Mouse (Mus musculus): ENCODE results near the gene Fgg. TPM values are rescaled to one million over a fixed set of nuclear protein-coding genes. Genes with fewer than 3 reads are reported as not detected.

The Fgg gene
- total and polyA plus RNA-seq, 2 experiments from 2014 or later = 0.08 TPM; not detected in 1

DNA sequence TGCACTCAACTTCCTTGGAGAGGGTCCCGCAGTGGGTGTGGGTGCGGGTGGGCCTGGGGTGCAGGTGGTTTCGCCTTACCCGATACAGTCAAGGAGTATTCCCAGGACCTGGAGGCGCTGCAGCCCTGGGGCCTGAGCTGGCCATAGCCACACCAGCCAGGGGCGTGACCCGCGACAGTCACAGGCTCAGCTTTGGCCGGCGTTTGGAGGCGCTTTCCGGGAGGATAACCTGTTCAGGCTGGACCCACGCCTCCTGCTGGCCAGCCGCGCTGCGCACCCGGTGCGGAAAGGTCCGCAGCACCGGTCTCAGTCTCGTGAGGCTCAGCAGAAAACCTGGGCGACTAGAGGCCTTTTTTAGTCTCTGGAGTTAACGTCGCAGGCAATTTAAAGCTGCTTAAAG is 12.2 kb upstream of the Fgg start:
- Histone ChIP-seq H3K4me1 (ENCODE audit: insufficient read depth, low read length) (0 out of 2 replicates have a peak, but pooled peaks cover 6% of the 10 kb centered on the region), H3K4me3 (ENCODE audit: low read length) (peak overlapping the region; percentile 7; the same call in 1 of the 2 replicates), H3K36me3 (ENCODE audit: insufficient read depth, low read length) (no peaks in the 10 kb centered on the region), H3K27me3 (ENCODE audit: insufficient read depth, low read length) (no peaks in the 10 kb centered on the region), H3K9ac (replicated peaks; ENCODE audit: low read length) (no peak overlapping the region), H3K9me3 (ENCODE audit: low read length) (no peaks in the 10 kb centered on the region), H3K4me2 (ENCODE audit: low read depth, low read length) (peak overlapping the region; percentile 46), H3K27ac (no peak overlapping the region)
- peak; percentile 73 for DNase-seq (ENCODE audit: low spot score)
- peak; percentile 82 for TF ChIP-seq CTCF (IDR thresholded peaks at IDR 0.05; ENCODE audit: low read depth)
- ATAC-seq = peak; percentile 80; the same call in 1 of the 2 replicates
- WGBS = 5% methylated on average over 24 of the region's 24 CpGs

DNA sequence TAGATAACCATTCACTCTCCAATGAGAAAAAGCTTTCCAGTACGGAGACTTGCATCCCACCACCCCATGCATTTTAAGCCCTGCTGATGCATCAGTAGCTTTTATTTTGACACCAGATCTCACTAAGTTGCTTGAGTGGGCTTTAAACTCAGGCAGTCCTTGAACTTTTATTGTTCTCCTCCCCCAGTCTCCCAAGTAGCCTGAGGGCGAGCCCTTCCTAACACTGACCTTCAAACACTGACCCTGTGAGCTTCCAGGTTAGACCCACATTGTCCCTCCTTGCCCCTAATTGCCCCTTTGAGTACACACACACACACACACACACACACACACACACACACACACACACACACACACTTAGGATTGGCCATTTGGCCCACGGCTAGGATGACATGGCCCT is 10.9 kb upstream of the Fgg start:
- no peaks in the 10 kb centered on the region for H3K9me3 ChIP-seq (ENCODE audit: low read length)

DNA sequence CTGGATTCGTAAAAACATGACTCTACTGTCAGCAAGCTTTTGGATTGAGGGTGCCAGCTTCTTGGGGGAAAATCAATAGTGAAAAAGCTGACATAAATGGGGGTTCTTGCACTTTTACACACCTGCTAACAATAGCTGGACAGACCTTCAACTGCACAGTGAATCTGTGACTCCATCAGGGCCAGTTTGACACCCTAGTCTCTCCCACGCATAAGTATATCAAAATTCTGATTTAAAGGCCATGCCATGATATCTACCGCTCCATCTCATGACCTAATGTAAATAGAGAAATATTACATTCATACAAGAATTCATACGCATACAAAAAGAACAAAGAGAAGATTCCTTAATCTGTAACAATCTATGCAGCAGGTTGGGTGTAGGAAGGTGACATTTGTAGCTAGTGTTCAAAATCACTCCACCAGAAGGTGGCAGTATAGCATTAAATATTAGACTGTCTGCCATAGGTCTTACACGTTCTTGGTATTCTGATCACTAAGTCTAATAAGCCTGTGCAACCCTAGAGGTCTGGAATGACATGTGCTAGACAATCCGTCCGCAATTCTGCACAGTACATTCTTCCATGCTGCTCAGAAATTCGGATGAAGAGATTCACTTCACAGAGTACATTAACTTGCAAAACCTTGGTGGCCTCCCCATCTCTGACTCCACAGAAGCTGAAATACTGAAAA is 8.6 kb upstream of the Fgg start:
- Histone ChIP-seq H3K4me1 (ENCODE audit: insufficient read depth, low read length) (0 out of 2 replicates have a peak, but pooled peaks cover 6% of the 10 kb centered on the region), H3K27me3 (ENCODE audit: insufficient read depth, low read length) (no peaks in the 10 kb centered on the region), H3K27ac (no peak overlapping the region), H3K4me3 (ENCODE audit: low read length) (no peak overlapping the region), H3K9me3 (ENCODE audit: low read length) (no peaks in the 10 kb centered on the region), H3K4me2 (ENCODE audit: low read depth, low read length) (no peak overlapping the region), H3K36me3 (ENCODE audit: insufficient read depth, low read length) (no peaks in the 10 kb centered on the region), H3K9ac (replicated peaks; ENCODE audit: low read length) (no peak overlapping the region)
- peak; percentile 95 for DNase-seq (ENCODE audit: low spot score)
- ATAC-seq = peak; percentile 90
- 30% methylated on average over 8 of the region's 8 CpGs for WGBS
- TF ChIP-seq CTCF (IDR thresholded peaks at IDR 0.05; ENCODE audit: low read depth) = peak; percentile 81

More for the DNA sequence above, 10.9 kb upstream of the Fgg start:
- WGBS = 79% methylated on average over 3 of the region's 3 CpGs
- Histone ChIP-seq H3K27me3 (ENCODE audit: insufficient read depth, low read length) (no peaks in the 10 kb centered on the region), H3K4me2 (ENCODE audit: low read depth, low read length) (no peak overlapping the region), H3K9ac (replicated peaks; ENCODE audit: low read length) (no peak overlapping the region), H3K4me3 (ENCODE audit: low read length) (no peak overlapping the region), H3K27ac (no peak overlapping the region), H3K4me1 (ENCODE audit: insufficient read depth, low read length) (0 out of 2 replicates have a peak, but pooled peaks cover 6% of the 10 kb centered on the region), H3K36me3 (ENCODE audit: insufficient read depth, low read length) (no peaks in the 10 kb centered on the region)
- TF ChIP-seq CTCF (IDR thresholded peaks at IDR 0.05; ENCODE audit: low read depth) = no peak
- no peak for ATAC-seq
- DNase-seq (ENCODE audit: low spot score) = no peak

DNA sequence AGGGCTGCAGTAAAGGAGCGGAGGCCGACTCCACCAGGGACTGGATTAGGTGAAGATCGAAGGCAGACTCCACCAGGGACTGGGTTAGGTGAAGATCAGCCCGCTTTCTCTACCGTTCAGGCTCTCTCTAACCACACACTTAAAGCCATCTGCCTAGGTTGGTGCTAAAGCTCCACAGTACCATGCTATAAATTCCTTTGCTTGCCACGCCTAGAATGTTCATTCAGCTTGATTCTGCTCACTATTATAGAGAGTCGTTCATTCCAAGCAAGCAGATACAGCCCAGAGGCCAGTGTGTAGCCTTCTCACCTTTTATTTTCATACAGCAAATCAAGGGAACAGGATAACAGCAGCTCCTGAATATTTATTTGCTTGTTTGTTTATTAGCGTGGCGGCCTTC is 7.5 kb upstream of the Fgg start:
- no peaks in the 10 kb centered on the region for H3K36me3 ChIP-seq (ENCODE audit: insufficient read depth, low read length)
- no peaks in the 10 kb centered on the region for H3K27me3 ChIP-seq (ENCODE audit: insufficient read depth, low read length)
- TF ChIP-seq CTCF (IDR thresholded peaks at IDR 0.05; ENCODE audit: low read depth) = no peak
- ATAC-seq = no peak
- 0 out of 2 replicates have a peak, but pooled peaks cover 6% of the 10 kb centered on the region for H3K4me1 ChIP-seq (ENCODE audit: insufficient read depth, low read length)
- H3K4me2 ChIP-seq (ENCODE audit: low read depth, low read length) = no peak overlapping the region
- DNase-seq (ENCODE audit: low spot score) = no peak
- 85% methylated on average over 9 of the region's 9 CpGs for WGBS
- no peak overlapping the region for H3K9ac ChIP-seq (replicated peaks; ENCODE audit: low read length)
- no peak overlapping the region for H3K27ac ChIP-seq
- H3K9me3 ChIP-seq (ENCODE audit: low read length) = no peaks in the 10 kb centered on the region
- no peak overlapping the region for H3K4me3 ChIP-seq (ENCODE audit: low read length)

DNA sequence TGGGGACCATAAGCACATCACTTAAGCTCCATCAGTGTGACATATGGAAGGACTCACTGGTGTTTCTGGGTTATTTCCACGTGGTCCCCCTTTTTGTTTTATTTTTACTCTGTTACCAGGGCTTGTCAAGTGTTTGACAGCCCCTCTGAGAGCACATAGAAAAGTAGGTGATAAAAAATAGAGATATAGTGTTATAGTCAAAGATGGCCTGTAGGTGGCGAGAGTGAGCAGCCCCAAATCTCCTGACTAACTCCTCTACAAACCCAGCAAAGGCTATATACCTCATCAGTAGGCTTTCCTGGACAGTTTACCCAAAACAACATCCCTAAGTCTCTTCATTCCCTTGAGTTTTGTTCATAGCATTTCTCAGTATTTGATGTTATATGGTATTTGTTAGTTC is 5.3 kb upstream of the Fgg start:
- Histone ChIP-seq H3K27me3 (ENCODE audit: insufficient read depth, low read length) (no peaks in the 10 kb centered on the region), H3K4me1 (ENCODE audit: insufficient read depth, low read length) (no peaks in the 10 kb centered on the region), H3K4me2 (ENCODE audit: low read depth, low read length) (no peak overlapping the region), H3K36me3 (ENCODE audit: insufficient read depth, low read length) (no peaks in the 10 kb centered on the region), H3K9ac (replicated peaks; ENCODE audit: low read length) (no peak overlapping the region), H3K4me3 (ENCODE audit: low read length) (no peak overlapping the region), H3K27ac (no peak overlapping the region), H3K9me3 (ENCODE audit: low read length) (no peaks in the 10 kb centered on the region)
- 3% methylated on average over 2 of the region's 2 CpGs for WGBS
- ATAC-seq = no peak
- TF ChIP-seq CTCF (IDR thresholded peaks at IDR 0.05; ENCODE audit: low read depth) = peak; percentile 80
- peak; percentile 61 for DNase-seq (ENCODE audit: low spot score)

DNA sequence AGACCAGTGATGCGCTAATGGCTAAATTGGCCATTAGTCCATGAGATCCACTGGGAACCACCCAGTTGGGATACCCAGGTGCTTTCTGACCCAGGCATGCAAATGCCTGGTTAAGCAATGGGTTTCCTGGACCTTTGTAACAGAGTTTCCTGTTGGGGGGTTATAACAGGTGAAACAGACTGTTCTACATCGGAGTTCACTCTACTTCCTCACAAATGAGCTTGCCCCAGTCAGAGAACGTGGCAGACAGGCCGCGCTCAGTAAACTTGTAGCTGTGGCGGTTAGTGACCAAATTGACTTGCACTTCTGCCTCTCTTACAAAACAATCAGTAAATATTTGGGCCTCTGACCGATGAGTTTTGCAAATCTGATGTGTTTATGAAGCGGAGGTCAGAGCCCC is 4.5 kb upstream of the Fgg start:
- no peaks in the 10 kb centered on the region for H3K36me3 ChIP-seq (ENCODE audit: insufficient read depth, low read length)
- TF ChIP-seq CTCF (IDR thresholded peaks at IDR 0.05; ENCODE audit: low read depth) = no peak
- 90% methylated on average over 8 of the region's 8 CpGs for WGBS

DNA sequence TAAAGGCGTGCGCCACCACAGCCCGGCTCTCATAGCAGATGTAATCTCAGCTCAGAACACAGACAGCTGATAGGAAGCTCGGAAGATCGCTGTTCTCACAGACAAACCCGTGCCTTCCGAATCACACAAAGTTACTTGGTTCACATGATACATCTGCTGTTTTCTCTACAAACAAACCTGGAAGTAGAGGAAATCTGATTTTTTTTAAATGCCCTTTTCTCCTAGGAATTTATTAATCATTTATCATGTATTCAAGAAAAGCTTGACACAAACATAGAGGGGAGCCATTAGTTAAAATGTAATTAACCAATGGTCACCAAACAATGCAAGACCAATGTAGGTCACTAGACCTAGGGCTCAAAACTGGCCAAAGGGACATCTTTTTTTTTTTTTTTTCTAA is 2.7 kb upstream of the Fgg start:
- H3K27ac ChIP-seq = no peak overlapping the region
- no peak for ATAC-seq
- H3K36me3 ChIP-seq (ENCODE audit: insufficient read depth, low read length) = no peaks in the 10 kb centered on the region
- DNase-seq (ENCODE audit: low spot score) = no peak
- H3K9me3 ChIP-seq (ENCODE audit: low read length) = no peaks in the 10 kb centered on the region
- TF ChIP-seq CTCF (IDR thresholded peaks at IDR 0.05; ENCODE audit: low read depth) = no peak
- 91% methylated on average over 7 of the region's 7 CpGs for WGBS
- no peaks in the 10 kb centered on the region for H3K4me1 ChIP-seq (ENCODE audit: insufficient read depth, low read length)
- H3K4me2 ChIP-seq (ENCODE audit: low read depth, low read length) = no peak overlapping the region
- H3K27me3 ChIP-seq (ENCODE audit: insufficient read depth, low read length) = no peaks in the 10 kb centered on the region
- H3K4me3 ChIP-seq (ENCODE audit: low read length) = no peak overlapping the region
- no peak overlapping the region for H3K9ac ChIP-seq (replicated peaks; ENCODE audit: low read length)

More for the DNA sequence above, 4.5 kb upstream of the Fgg start:
- Histone ChIP-seq H3K27ac (no peak overlapping the region), H3K9ac (replicated peaks; ENCODE audit: low read length) (no peak overlapping the region), H3K4me1 (ENCODE audit: insufficient read depth, low read length) (no peaks in the 10 kb centered on the region), H3K4me3 (ENCODE audit: low read length) (no peak overlapping the region), H3K9me3 (ENCODE audit: low read length) (no peaks in the 10 kb centered on the region), H3K27me3 (ENCODE audit: insufficient read depth, low read length) (no peaks in the 10 kb centered on the region), H3K4me2 (ENCODE audit: low read depth, low read length) (no peak overlapping the region)
- no peak for DNase-seq (ENCODE audit: low spot score)
- ATAC-seq = no peak
